Mouse (Mus musculus) kidney, embryonic 14.5 days (tissue): ENCODE measurements around the gene Cfap126. TPM values are rescaled to one million over a fixed set of nuclear protein-coding genes. Genes with fewer than 3 reads are reported as not detected.

Experiments
- ATAC-seq: fragments of 200-750 bp; cut with Nextera tagmentation; 2 replicates; pipeline ENCODE4 v1.8.0; 2017; ENCODE audit warnings: moderate number of reproducible peaks, mild to moderate bottlenecking, moderate TSS enrichment, moderate library complexity; ENCODE audit not compliant: low FRiP score, low TSS enrichment
- H3K27ac ChIP-seq: fragments of 300-500 bp; sonication (generic); 2 replicates; pipeline ENCODE4 v1.5.1; 2014; ENCODE audit warnings: low read depth, mild to moderate bottlenecking, low read length, moderate library complexity, mixed read lengths
- H3K27me3 ChIP-seq: fragments of 300-500 bp; sonication (generic); 2 replicates; pipeline ENCODE4 v1.6.1; 2014; ENCODE audit warnings: mild to moderate bottlenecking, low read length; ENCODE audit not compliant: control insufficient read depth, insufficient read depth
- H3K36me3 ChIP-seq: fragments of 300-500 bp; sonication (generic); 2 replicates; pipeline ENCODE4 v1.6.1; 2014; ENCODE audit warnings: low read length, mixed read lengths; ENCODE audit not compliant: control insufficient read depth, insufficient read depth
- H3K4me1 ChIP-seq: fragments of 300-500 bp; sonication (generic); 2 replicates; pipeline ENCODE4 v1.6.1; 2014; ENCODE audit warnings: low read length, mixed read lengths; ENCODE audit not compliant: control insufficient read depth, insufficient read depth
- H3K4me2 ChIP-seq: fragments of 300-500 bp; sonication (generic); replicated peaks from 2 replicates; pipeline ENCODE4 v1.6.1; 2014; ENCODE audit warnings: low read depth, mild to moderate bottlenecking, low read length
- H3K4me3 ChIP-seq: fragments of 300-500 bp; sonication (generic); 2 replicates; pipeline ENCODE4 v1.5.1; 2014; ENCODE audit warnings: mild to moderate bottlenecking, low read length
- H3K9ac ChIP-seq: fragments of 300-500 bp; sonication (generic); 2 replicates; pipeline ENCODE4 v1.6.1; 2014; ENCODE audit warnings: low read depth, mild to moderate bottlenecking, low read length, moderate library complexity
- H3K9me3 ChIP-seq: fragments of 300-500 bp; sonication (generic); 2 replicates; pipeline ENCODE4 v1.6.1; 2016; ENCODE audit warnings: low read length; ENCODE audit not compliant: control insufficient read depth
- WGBS: fragments of 180-500 bp; shearing (Covaris S2); extraction: QIAGEN DNeasy Blood & Tissue Kit; methylation state at CpG from one replicate; pipeline ENCODE4 v1.1.7; 2014; 5-methylcytosine and 5-hydroxymethylcytosine counted together
- microRNA-seq: library from miRNA; unstranded; fragments of <30 nt; microRNA quantifications from one replicate; pipeline ENCODE4, GENCODE M21; 2016
- polyA plus RNA-seq: library from polyadenylated mRNA; unstranded; fragments of >200 nt; fragmentation: Nextera tagmentation; extraction: Ambion mirVana; gene quantifications from 2 replicates; pipeline ENCODE4 v1.2.1, GENCODE M21; 2014

The Cfap126 gene
- polyA plus RNA-seq, 1 experiment from 2014 or later, result 2.9 TPM

- WGBS, result 91% methylated on average over 8 of the region's 8 CpGs
- Histone ChIP-seq H3K4me3 (no peak overlapping the region), H3K9me3 (no peaks in the 10 kb centered on the region), H3K4me2 (no peak overlapping the region), H3K27ac (no peak overlapping the region), H3K27me3 (no peaks in the 10 kb centered on the region), H3K36me3 (no peaks in the 10 kb centered on the region), H3K4me1 (no peaks in the 10 kb centered on the region), H3K9ac (no peak overlapping the region)
- ATAC-seq, result no peak
Observed at GRCm38 (mm10) chr1:171172779-171173178, 59.1 kb downstream of the Cfap126 start.

Small RNAs within 50 kb of the gene (microRNA-seq; reads per million reads assigned to microRNA genes)
- not detected for gene Gm27552
- not detected for gene Gm27844
- 2.9 reads per million, percentile 11 among the genes with 10 or more reads in this experiment for gene Mir6546

Other genes with a start within 250 kb of the Cfap126 start
- gene Atf6, start 246.1 kb upstream of the Cfap126 start, polyA plus RNA-seq, result 6.7 and 11.6 TPM in 2 replicates
- 0.69 TPM in 1 of 2 replicates, not detected in the other for gene Gm26620, start 228.9 kb upstream of the Cfap126 start, polyA plus RNA-seq
- gene Dusp12, start 228.4 kb upstream of the Cfap126 start, polyA plus RNA-seq, result 36.9 and 41.7 TPM in 2 replicates
- gene Fcrlb, start 201.0 kb upstream of the Cfap126 start, polyA plus RNA-seq, result not detected in 2 replicates
- not detected in 2 replicates for gene Fcrla, start 186.3 kb upstream of the Cfap126 start, polyA plus RNA-seq
- gene Fcgr2b, start 137.4 kb upstream of the Cfap126 start, polyA plus RNA-seq, result 1.3 and 1.4 TPM in 2 replicates
- gene Fcgr4, start 95.0 kb upstream of the Cfap126 start, polyA plus RNA-seq, result 0.97 and 1.0 TPM in 2 replicates
- 7.0 and 7.9 TPM in 2 replicates for gene Fcgr3, start 49.0 kb upstream of the Cfap126 start, polyA plus RNA-seq
- 291 and 322 TPM in 2 replicates for gene Sdhc, start 36.7 kb downstream of the Cfap126 start, polyA plus RNA-seq
- 0.24 TPM in 1 of 2 replicates, not detected in the other for gene Mpz, start 36.8 kb downstream of the Cfap126 start, polyA plus RNA-seq
- 2.1 and 2.6 TPM in 2 replicates for gene Pcp4l1, start 82.3 kb downstream of the Cfap126 start, polyA plus RNA-seq
- 0.24 and 0.27 TPM in 2 replicates for gene Nr1i3, start 100.1 kb downstream of the Cfap126 start, polyA plus RNA-seq
- 31.3 and 36.4 TPM in 2 replicates for gene Tomm40l, start 108.6 kb downstream of the Cfap126 start, polyA plus RNA-seq
- 3.5 and 5.7 TPM in 2 replicates for gene Apoa2, start 111.1 kb downstream of the Cfap126 start, polyA plus RNA-seq
- gene Fcer1g, start 120.4 kb downstream of the Cfap126 start, polyA plus RNA-seq, result 30.7 and 32.1 TPM in 2 replicates
- gene Adamts4, start 136.5 kb downstream of the Cfap126 start, polyA plus RNA-seq, result 4.1 and 6.9 TPM in 2 replicates
- gene Ndufs2, start 137.5 kb downstream of the Cfap126 start, polyA plus RNA-seq, result 229 and 293 TPM in 2 replicates
- gene B4galt3, start 156.4 kb downstream of the Cfap126 start, polyA plus RNA-seq, result 69.9 and 79.2 TPM in 2 replicates
- gene Ppox, start 167.3 kb downstream of the Cfap126 start, polyA plus RNA-seq, result 43.7 and 58.1 TPM in 2 replicates
- 74.4 and 87.9 TPM in 2 replicates for gene Usp21, start 174.1 kb downstream of the Cfap126 start, polyA plus RNA-seq
- gene Ufc1, start 181.1 kb downstream of the Cfap126 start, polyA plus RNA-seq, result 114 and 123 TPM in 2 replicates
- gene Dedd, start 215.2 kb downstream of the Cfap126 start, polyA plus RNA-seq, result 38.8 and 47.1 TPM in 2 replicates
- gene Nit1, start 231.7 kb downstream of the Cfap126 start, polyA plus RNA-seq, result 33.7 and 34.5 TPM in 2 replicates
- 53.7 and 103 TPM in 2 replicates for gene Pfdn2, start 231.8 kb downstream of the Cfap126 start, polyA plus RNA-seq
- 2.2 and 2.4 TPM in 2 replicates for gene Klhdc9, start 246.9 kb downstream of the Cfap126 start, polyA plus RNA-seq